Mouse (Mus musculus): Measurements from ENCODE around the gene Tac2. TPM values are rescaled to one million over a fixed set of nuclear protein-coding genes. Genes with fewer than 3 reads are reported as not detected.

Tac2 gene
- total and polyA plus RNA-seq, 2 experiments from 2014 or later: 0.23 TPM; not detected in 1

DNA sequence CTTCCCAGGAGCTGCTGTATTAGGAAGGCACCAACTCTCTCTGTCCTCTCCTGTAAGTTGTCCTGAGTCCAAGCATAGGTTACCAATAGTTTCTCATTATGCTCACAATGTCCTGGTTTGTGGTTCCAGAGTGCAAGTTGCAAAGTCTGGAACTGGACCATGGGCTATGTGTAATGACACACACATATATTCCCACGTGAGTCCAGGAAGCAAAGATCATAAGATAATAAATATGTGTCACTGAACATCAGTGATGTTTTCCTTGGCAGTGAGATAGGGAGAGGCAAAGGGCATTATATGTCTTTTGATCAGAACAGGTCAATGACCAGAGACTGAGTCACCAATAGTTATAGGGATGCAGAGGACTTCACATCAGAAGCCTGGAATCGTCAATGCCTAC lies 51.7 kb downstream of the Tac2 start, which contains the start of gene Rdh9:
TSS of gene Rdh9 (plus strand) at position 376 of the 400 bp plus-strand sequence.
- H3K4me2 ChIP-seq (ENCODE audit: low read depth, low read length): no peak within 1 kb of the TSS

More for the DNA sequence above, 51.7 kb downstream of the Tac2 start, which contains the start of gene Rdh9:
- H3K4me3 ChIP-seq (ENCODE audit: low read depth, low read length): no peak within 1 kb of the TSS
- H3K9ac ChIP-seq (replicated peaks; ENCODE audit: low read depth, low read length): no peak within 1 kb of the TSS
- WGBS: 71% methylated on average over 2 of the region's 2 CpGs
- DNase-seq (ENCODE audit: low spot score): no peak
- no peaks in the 10 kb centered on the region for H3K36me3 ChIP-seq (replicated peaks; ENCODE audit: control insufficient read depth, insufficient read depth, low read length)
- no peaks in the 10 kb centered on the region for H3K4me1 ChIP-seq (ENCODE audit: control insufficient read depth, insufficient read depth)
- ATAC-seq (ENCODE audit: insufficient read depth, low read depth): no peak
- no peaks in the 10 kb centered on the region for H3K9me3 ChIP-seq (replicated peaks; ENCODE audit: control insufficient read depth, low read length)
- TF ChIP-seq EP300 (IDR thresholded peaks at IDR 0.05; ENCODE audit: low read depth): no peak
- TF ChIP-seq CTCF (IDR thresholded peaks at IDR 0.05; ENCODE audit: low read depth): no peak
- no peaks in the 10 kb centered on the region for H3K27me3 ChIP-seq (ENCODE audit: control insufficient read depth, insufficient read depth, low read length)
- H3K27ac ChIP-seq (ENCODE audit: low read depth): no peak within 1 kb of the TSS

Other genes starting within 250 kb of the Tac2 start
- 0.08 TPM in 1 of 2 replicates, not detected in the other for gene Stac3, start 222.8 kb upstream of the Tac2 start, total RNA-seq (2014; rRNA removed; ENCODE audit: low replicate concordance)
- 0.30 TPM in 1 of 2 replicates, not detected in the other for gene Stac3, start 222.8 kb upstream of the Tac2 start, polyA plus RNA-seq (2015; fragmentation: Nextera tagmentation; extraction: Ambion mirVana)
- gene Ndufa4l2, start 209.5 kb upstream of the Tac2 start, total RNA-seq (2014; rRNA removed; ENCODE audit: low replicate concordance): 43.8 and 68.3 TPM in 2 replicates
- gene Ndufa4l2, start 209.5 kb upstream of the Tac2 start, polyA plus RNA-seq (2015; fragmentation: Nextera tagmentation; extraction: Ambion mirVana): 46.4 and 47.6 TPM in 2 replicates
- gene Shmt2, start 202.0 kb upstream of the Tac2 start, total RNA-seq (2014; rRNA removed; ENCODE audit: low replicate concordance): 109 and 161 TPM in 2 replicates
- 47.9 and 51.5 TPM in 2 replicates for gene Shmt2, start 202.0 kb upstream of the Tac2 start, polyA plus RNA-seq (2015; fragmentation: Nextera tagmentation; extraction: Ambion mirVana)
- not detected in 2 replicates for gene Nxph4, start 189.9 kb upstream of the Tac2 start, total RNA-seq (2014; rRNA removed; ENCODE audit: low replicate concordance)
- 0.41 and 0.49 TPM in 2 replicates for gene Nxph4, start 189.9 kb upstream of the Tac2 start, polyA plus RNA-seq (2015; fragmentation: Nextera tagmentation; extraction: Ambion mirVana)
- 37.0 and 65.9 TPM in 2 replicates for gene Lrp1, start 103.3 kb upstream of the Tac2 start, total RNA-seq (2014; rRNA removed; ENCODE audit: low replicate concordance)
- 15.4 and 15.7 TPM in 2 replicates for gene Lrp1, start 103.3 kb upstream of the Tac2 start, polyA plus RNA-seq (2015; fragmentation: Nextera tagmentation; extraction: Ambion mirVana)
- 38.1 and 42.3 TPM in 2 replicates for gene Stat6, start 81.5 kb upstream of the Tac2 start, total RNA-seq (2014; rRNA removed; ENCODE audit: low replicate concordance)
- gene Stat6, start 81.5 kb upstream of the Tac2 start, polyA plus RNA-seq (2015; fragmentation: Nextera tagmentation; extraction: Ambion mirVana): 24.0 and 24.6 TPM in 2 replicates
- gene Nemp1, start 57.6 kb upstream of the Tac2 start, total RNA-seq (2014; rRNA removed; ENCODE audit: low replicate concordance): 10.0 and 16.0 TPM in 2 replicates
- 4.2 and 4.5 TPM in 2 replicates for gene Nemp1, start 57.6 kb upstream of the Tac2 start, polyA plus RNA-seq (2015; fragmentation: Nextera tagmentation; extraction: Ambion mirVana)
- gene Nab2, start 55.9 kb upstream of the Tac2 start, total RNA-seq (2014; rRNA removed; ENCODE audit: low replicate concordance): 15.3 and 17.0 TPM in 2 replicates
- gene Nab2, start 55.9 kb upstream of the Tac2 start, polyA plus RNA-seq (2015; fragmentation: Nextera tagmentation; extraction: Ambion mirVana): 4.0 and 5.3 TPM in 2 replicates
- not detected in 2 replicates for gene Myo1a, start 19.3 kb upstream of the Tac2 start, total RNA-seq (2014; rRNA removed; ENCODE audit: low replicate concordance)
- 0.04 and 0.05 TPM in 2 replicates for gene Myo1a, start 19.3 kb upstream of the Tac2 start, polyA plus RNA-seq (2015; fragmentation: Nextera tagmentation; extraction: Ambion mirVana)
- 5.2 and 5.8 TPM in 2 replicates for gene Zbtb39, start 15.1 kb downstream of the Tac2 start, total RNA-seq (2014; rRNA removed; ENCODE audit: low replicate concordance)
- gene Zbtb39, start 15.1 kb downstream of the Tac2 start, polyA plus RNA-seq (2015; fragmentation: Nextera tagmentation; extraction: Ambion mirVana): 0.94 and 1.1 TPM in 2 replicates
- gene Gpr182, start 27.3 kb downstream of the Tac2 start, total RNA-seq (2014; rRNA removed; ENCODE audit: low replicate concordance): 13.6 and 20.6 TPM in 2 replicates
- gene Gpr182, start 27.3 kb downstream of the Tac2 start, polyA plus RNA-seq (2015; fragmentation: Nextera tagmentation; extraction: Ambion mirVana): 9.9 and 11.2 TPM in 2 replicates
- gene Rdh1, start 35.2 kb downstream of the Tac2 start, total RNA-seq (2014; rRNA removed; ENCODE audit: low replicate concordance): not detected in 2 replicates
- gene Rdh1, start 35.2 kb downstream of the Tac2 start, polyA plus RNA-seq (2015; fragmentation: Nextera tagmentation; extraction: Ambion mirVana): not detected in 2 replicates
- gene Rdh16f1, start 35.3 kb downstream of the Tac2 start, total RNA-seq (2014; rRNA removed; ENCODE audit: low replicate concordance): not detected in 2 replicates
- gene Rdh16f1, start 35.3 kb downstream of the Tac2 start, polyA plus RNA-seq (2015; fragmentation: Nextera tagmentation; extraction: Ambion mirVana): 0.22 TPM in 1 of 2 replicates, not detected in the other
- gene Rdh9, start 51.9 kb downstream of the Tac2 start, total RNA-seq (2014; rRNA removed; ENCODE audit: low replicate concordance): 0.04 and 0.27 TPM in 2 replicates
- 0.34 TPM in 1 of 2 replicates, not detected in the other for gene Rdh9, start 51.9 kb downstream of the Tac2 start, polyA plus RNA-seq (2015; fragmentation: Nextera tagmentation; extraction: Ambion mirVana)
- not detected in 2 replicates for gene Rdh16, start 76.7 kb downstream of the Tac2 start, total RNA-seq (2014; rRNA removed; ENCODE audit: low replicate concordance)
- gene Rdh16, start 76.7 kb downstream of the Tac2 start, polyA plus RNA-seq (2015; fragmentation: Nextera tagmentation; extraction: Ambion mirVana): not detected in 2 replicates
- gene Rdh19, start 125.5 kb downstream of the Tac2 start, total RNA-seq (2014; rRNA removed; ENCODE audit: low replicate concordance): not detected in 2 replicates
- not detected in 2 replicates for gene Rdh19, start 125.5 kb downstream of the Tac2 start, polyA plus RNA-seq (2015; fragmentation: Nextera tagmentation; extraction: Ambion mirVana)
- not detected in 2 replicates for gene Rdh16f2, start 142.0 kb downstream of the Tac2 start, total RNA-seq (2014; rRNA removed; ENCODE audit: low replicate concordance)
- not detected in 2 replicates for gene Rdh16f2, start 142.0 kb downstream of the Tac2 start, polyA plus RNA-seq (2015; fragmentation: Nextera tagmentation; extraction: Ambion mirVana)
- 0.46 TPM in 1 of 2 replicates, not detected in the other for gene Rdh7, start 164.3 kb downstream of the Tac2 start, total RNA-seq (2014; rRNA removed; ENCODE audit: low replicate concordance)
- not detected in 2 replicates for gene Rdh7, start 164.3 kb downstream of the Tac2 start, polyA plus RNA-seq (2015; fragmentation: Nextera tagmentation; extraction: Ambion mirVana)
- gene Sdr9c7, start 174.0 kb downstream of the Tac2 start, total RNA-seq (2014; rRNA removed; ENCODE audit: low replicate concordance): not detected in 2 replicates
- not detected in 2 replicates for gene Sdr9c7, start 174.0 kb downstream of the Tac2 start, polyA plus RNA-seq (2015; fragmentation: Nextera tagmentation; extraction: Ambion mirVana)